Mouse (Mus musculus) layer of hippocampus, adult 8-10 months (tissue): ENCODE data around the gene Ldhc. TPM values are rescaled to one million over a fixed set of nuclear protein-coding genes. Genes with fewer than 3 reads are reported as not detected.
"Not testable (repeated sequence)": the region's sequence is repeated elsewhere in the genome, so short reads cannot be mapped to it uniquely, and the experiment has no call there.

ENCODE experiments used
- DNase-seq, 2 experiments: peaks; one replicate each; pipeline ENCODE4 v3.0.0; 2022; ENCODE audit warnings: low spot score in 2 of 2
- total RNA-seq, 4 experiments: library from RNA; stranded (reverse); gene quantifications; 2 replicates each; pipeline ENCODE4 v1.2.4; 2022

Gene Ldhc
- not detected for total RNA-seq

GRCm38 (mm10) chr7:46860996-46861395, at the start of gene Ldhc:
TSS of gene Ldhc (plus strand) at chr7:46861203.
- no peak for DNase-seq

- no peak for DNase-seq
These were observed 47.0 kb upstream of the Ldhc start for GRCm38 (mm10) chr7:46814012-46814411.

DNA sequence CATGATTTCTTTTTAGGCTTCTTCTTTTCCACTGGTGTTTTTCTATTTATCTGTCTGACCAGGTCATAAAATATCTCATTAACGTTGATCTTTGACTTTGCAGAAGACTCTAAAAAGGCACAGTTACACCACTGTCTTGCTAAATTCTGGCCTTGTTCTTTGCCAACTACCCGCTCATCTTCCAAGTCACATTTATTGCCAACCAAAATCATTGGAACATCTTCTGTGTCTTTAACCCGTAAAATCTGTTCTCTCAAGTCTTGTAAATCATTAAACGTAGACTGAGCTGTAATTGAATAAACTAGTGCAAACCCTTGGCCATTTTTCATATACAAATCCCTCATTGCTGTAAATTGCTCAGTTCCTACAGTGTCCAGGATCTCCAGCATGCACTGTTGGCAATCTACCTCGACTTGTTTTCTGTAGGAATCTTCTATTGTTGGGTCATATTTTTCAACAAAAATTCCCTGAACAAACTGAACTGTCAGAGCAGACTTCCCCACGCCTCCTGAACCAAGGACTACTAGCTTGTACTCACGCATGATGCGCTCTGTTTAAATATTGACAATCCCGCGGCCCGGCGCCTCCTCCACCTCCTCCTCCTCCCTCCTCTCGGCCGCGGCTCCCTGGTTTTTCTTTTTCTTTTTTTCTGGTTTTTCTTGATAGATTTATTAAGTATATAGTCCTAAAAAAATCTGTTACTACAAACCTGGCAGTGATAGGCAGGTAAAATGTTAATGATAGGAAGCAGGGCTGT, 39.9 kb upstream of the Ldhc start:
- DNase-seq = not testable (repeated sequence)

- DNase-seq = no peak
These were observed 33.8 kb upstream of the Ldhc start for GRCm38 (mm10) chr7:46827046-46827802.

DNA sequence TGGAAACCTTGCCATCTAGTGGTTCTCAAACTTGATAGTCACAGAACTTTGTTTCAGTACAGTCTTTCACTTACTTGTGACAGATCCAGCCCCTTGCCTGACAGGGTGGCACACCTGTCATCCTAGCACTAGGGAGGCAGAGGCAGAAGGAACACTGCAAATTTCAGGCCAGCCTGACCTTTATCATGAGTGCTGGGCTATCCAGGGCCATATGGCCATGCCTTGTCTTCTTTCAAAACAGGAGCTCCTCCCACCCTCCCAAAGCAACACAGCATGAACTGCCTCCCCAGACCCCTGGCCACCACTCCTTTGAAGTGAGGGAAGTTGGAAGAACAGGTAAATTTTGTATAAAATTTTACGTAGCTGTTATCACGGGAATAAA, 33.2 kb upstream of the Ldhc start:
- no peak for DNase-seq

GRCm38 (mm10) chr7:46829911-46830310, 31.1 kb upstream of the Ldhc start:
- DNase-seq = no peak

DNA sequence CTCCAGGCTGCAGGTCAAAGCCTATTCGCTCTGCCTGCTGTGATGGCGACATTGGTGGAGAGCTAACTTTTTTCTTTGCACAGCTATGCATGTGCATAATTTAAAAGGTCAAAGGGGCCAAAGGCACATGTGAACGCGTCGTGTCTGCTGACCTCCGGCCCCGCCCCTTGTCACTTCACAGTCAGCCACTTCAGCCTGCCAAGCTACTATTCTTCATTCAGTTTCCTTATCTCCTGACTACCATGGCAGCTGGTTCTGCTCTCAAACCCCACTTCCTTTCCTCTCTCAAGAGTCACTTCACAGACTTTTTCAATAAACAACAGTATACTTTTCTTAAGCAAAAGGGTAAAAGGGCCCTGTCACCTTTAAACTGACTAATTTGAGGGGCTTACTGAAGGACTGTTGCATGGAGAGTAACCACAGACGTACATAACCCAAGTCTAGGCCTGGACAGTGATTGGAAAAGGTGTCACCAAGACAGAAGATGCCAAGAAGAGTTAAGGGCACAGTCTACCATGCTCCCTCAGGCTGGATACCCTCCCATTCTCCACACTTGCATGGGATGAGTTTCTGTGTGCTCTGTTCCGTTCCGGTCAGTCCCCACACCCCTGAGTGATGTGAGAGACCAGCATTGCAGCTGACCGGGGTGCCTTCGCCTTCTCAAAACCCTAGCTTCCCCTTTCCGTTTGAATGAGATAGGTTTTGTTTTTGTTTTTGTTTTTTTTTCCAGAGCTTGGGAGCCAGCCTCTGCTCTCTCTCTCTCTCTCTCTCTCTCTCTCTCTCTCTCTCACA, 30.0 kb upstream of the Ldhc start:
- no peak for DNase-seq

- no peak for DNase-seq
These were observed 29.3 kb upstream of the Ldhc start for GRCm38 (mm10) chr7:46831693-46832092.

GRCm38 (mm10) chr7:46832112-46832810, 28.7 kb upstream of the Ldhc start:
- DNase-seq = not testable (repeated sequence)

GRCm38 (mm10) chr7:46833266-46833665, 27.7 kb upstream of the Ldhc start:
- no peak for DNase-seq

DNA sequence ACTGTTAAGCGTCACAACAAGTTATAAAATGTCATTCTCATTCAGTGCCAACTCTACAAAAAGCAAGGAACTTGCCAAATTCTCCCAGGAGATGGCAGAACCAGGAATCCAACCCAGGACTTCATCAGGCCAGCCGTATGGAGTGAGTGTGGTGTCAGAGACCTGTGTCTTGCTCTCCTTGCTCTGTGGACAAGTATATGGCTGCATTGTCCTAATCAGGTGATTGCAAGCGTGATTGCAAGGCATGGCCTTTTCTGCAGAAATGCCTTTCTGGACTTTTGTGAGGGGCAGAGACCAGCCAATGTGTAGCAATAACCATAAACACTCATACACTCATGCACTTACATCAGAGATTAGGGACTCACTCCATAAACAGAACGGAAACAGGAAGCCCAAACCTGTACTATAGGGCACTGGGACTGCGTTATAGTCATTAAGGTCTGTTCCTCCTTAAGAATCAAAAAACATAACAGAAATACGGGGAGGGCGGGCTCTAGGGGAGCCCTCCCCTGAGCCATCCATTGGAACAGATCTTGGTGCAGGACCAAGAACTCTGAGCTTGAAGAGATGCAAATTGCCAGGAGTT, 27.2 kb upstream of the Ldhc start:
- DNase-seq = no peak

DNA sequence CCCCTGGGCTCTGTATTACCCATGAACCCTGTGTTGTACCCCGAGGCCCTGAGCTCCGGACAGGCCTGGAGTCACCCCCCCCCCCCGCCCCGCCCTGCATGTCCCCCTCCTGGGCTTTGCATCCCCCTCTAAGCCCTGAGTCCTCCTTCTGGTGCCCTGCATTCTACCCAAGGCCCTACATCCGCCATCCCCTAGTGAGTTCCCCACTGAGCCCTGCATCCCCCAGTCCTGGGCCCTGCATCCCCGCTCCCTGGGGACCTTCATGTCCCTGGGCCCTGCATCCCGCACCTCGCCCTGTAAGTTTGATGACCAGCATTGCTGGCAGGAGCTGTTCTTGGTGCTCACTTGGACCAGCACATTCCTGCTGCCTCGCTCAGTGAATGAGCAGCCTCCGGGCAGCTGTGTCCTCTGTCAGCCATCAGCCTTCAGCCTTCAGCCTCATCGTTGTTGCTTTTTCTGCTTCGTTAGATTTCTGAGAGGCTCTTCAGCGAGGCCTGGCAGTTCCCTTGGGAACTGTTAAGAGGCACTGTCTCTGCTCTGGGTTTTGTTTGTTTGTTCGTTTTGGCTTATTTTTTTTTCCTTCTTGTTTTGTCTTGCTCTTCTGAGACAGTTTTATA, 25.9 kb upstream of the Ldhc start:
- DNase-seq = no peak

DNA sequence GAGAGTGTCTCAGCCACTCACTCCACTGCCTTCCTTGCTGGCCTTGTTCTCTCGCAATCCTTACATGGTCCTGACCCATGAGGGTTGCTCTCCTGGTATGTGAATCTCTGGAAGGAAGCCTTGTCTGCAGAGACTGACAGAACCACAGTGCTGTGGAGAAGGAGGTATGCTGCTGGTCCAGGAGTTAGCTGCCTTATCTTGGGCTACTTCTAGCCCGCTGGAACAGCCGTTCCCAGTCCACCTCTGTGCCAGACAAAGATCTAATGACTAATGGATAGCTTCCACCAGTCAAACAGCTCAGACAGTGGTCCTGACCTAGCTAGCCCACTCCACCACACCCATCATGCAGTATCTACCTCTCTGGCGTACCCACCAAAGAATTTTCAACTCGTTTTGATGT, 24.6 kb upstream of the Ldhc start:
- DNase-seq = no peak

- DNase-seq = no peak
These were observed 23.9 kb upstream of the Ldhc start for GRCm38 (mm10) chr7:46837073-46837472.

DNA sequence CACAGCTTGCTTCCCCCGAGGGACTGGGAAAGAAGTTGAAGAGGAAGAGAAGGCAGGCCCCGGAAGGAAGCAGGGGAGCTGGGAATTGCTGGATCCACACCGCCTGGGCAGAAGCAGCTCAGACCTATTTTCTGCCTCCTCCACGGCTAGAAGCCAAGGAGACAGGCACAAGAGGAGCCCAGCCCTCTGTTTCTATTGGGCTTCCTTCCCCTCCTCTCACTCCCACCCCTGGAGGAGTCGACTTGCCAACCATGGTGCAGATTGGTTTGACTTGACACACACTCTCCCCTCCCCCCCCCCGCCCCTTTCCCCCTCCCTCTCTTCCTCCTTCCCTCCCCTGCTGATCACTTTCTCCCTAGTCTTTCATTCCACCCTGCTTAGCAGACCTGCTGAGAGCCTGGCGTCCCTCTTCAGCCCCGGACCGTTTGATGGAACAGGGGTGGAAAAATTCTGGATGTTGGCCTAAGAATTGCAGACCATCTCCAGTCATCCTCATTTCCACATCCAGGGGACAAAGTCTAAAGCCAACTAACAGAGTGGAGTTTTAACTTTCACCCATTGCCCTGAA, 22.8 kb upstream of the Ldhc start:
- no peak for DNase-seq

DNA sequence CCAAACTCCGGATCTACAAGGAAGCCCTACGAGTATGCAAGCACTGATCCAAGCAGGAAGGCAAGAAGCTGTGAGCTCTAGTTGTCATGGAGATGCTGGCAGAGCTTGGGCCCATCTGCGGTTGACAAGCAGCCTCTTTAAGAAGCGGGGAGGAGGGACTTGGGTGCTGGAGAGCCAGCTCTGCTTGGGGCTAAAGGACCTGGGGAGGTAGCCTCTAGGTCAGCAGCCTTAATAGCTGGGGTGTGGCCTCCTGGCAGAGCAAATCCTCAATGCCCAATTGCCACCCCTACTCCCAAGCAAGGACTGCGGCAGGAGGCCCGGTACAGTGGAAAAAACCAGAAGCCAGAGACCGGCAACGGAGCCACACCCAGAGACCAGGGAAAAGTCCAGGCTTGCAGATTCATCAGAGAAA, 22.1 kb upstream of the Ldhc start:
- DNase-seq = peak; percentile 85 to 89

DNA sequence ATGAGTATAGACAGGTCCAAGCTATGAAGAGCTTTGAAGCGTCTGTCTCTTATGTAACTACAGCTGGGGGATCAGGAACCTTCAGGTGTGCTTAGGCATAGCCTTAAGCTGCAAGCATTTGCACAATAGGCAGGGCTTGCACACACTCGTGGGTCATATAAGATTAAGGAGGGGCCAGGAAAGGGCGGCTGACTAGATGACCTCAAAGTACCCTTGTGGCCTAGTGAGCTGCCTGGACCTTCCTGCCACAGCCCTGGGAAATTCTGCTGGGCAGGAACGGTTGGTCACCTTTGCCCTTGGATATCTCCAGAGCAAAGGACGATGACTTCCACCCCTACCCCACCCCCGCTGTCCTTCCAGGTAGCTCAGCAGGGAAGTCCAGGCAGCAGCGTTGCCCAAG, 21.6 kb upstream of the Ldhc start:
- DNase-seq = no peak

DNA sequence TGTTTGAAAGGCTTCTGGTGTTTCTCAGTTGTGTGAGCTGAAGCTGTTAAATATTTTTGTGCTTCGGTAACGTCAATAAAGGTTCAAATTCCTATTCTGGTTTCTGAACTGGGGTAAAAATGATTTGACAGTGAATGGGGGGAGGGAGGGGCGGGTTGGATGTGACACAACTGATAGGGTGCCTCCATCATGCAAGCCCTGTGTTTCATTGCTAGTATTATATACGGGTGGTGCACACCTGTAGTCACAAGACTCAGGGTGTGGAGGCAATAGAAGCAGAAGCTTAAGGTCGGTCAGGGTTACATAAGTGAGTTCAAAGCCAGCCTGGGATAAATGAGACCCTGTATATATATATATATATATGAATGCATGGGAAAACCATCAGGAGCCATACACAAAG, 21.1 kb upstream of the Ldhc start:
- DNase-seq = no peak

GRCm38 (mm10) chr7:46840326-46840725, 20.7 kb upstream of the Ldhc start:
- no peak for DNase-seq

DNA sequence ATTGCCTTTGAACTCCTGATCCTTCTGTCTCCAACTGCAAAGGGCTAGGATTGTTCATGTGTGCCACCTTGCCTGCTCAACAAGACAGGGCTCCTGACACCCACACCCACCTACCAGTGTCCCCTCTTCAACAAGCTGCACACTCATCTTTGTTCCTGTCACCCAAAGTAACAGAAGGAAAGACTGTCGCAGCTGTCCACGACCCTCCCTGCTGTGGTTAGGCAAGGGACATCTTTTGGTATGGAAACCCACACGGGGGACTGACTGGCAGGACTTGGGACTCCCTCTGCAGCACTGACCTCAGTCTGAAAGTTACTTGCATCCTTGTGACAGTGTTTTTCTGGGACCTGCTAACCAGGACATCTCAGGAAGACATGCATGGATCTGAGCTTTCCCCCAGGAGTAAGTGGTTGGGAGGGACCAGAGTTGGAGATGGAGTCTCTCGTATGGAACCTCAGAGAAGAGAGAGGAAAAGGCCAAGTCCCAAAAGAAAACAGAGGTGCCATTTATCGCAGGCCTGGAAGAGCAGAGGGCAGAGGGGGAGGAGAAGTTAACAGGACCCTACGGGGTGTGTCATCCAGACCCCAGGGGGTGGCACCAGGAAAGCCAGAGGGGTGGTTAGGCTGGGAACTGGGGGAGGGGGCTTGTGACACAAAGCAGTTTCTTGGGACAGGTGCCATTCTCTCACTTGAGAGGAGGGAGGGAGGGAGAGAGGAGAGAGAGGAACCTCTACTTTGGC, 20.0 kb upstream of the Ldhc start, which contains the start of gene Ldha:
Gene Ldha (plus strand): TSS at position 689 of the 739 bp plus-strand sequence.
- no peak for DNase-seq
